Mouse (Mus musculus) midbrain, embryonic 11.5 days (tissue): ENCODE measurements around the gene Tmem109. TPM values are rescaled to one million over a fixed set of nuclear protein-coding genes. Genes with fewer than 3 reads are reported as not detected.

Source experiments
- ATAC-seq: fragments of 200-750 bp; cut with Nextera tagmentation; 2 replicates; pipeline ENCODE4 v1.8.0; 2017; ENCODE audit warnings: moderate TSS enrichment, moderate library complexity; ENCODE audit not compliant: low FRiP score
- DNase-seq: peaks from one replicate; pipeline ENCODE4 v3.0.0; 2015; ENCODE audit warnings: low spot score; ENCODE audit errors: missing footprints
- H3K27ac ChIP-seq: fragments of 300-500 bp; sonication (generic); 2 replicates; pipeline ENCODE4 v1.5.1; 2014; ENCODE audit warnings: low read depth, low read length
- H3K27me3 ChIP-seq: fragments of 300-500 bp; sonication (generic); 2 replicates; pipeline ENCODE4 v1.6.1; 2014; ENCODE audit warnings: mild to moderate bottlenecking, low read length, moderate library complexity, mixed read lengths; ENCODE audit not compliant: control insufficient read depth, insufficient read depth
- H3K36me3 ChIP-seq: fragments of 300-500 bp; sonication (generic); 2 replicates; pipeline ENCODE4 v1.6.1; 2014; ENCODE audit warnings: mild to moderate bottlenecking, low read length, moderate library complexity, mixed read lengths; ENCODE audit not compliant: control insufficient read depth, insufficient read depth
- H3K4me1 ChIP-seq: fragments of 300-500 bp; sonication (generic); 2 replicates; pipeline ENCODE4 v1.6.1; 2014; ENCODE audit warnings: low read length; ENCODE audit not compliant: control insufficient read depth, insufficient read depth
- H3K4me2 ChIP-seq: fragments of 300-500 bp; sonication (generic); 2 replicates; pipeline ENCODE4 v1.6.1; 2014; ENCODE audit warnings: mild to moderate bottlenecking, moderate library complexity
- H3K4me3 ChIP-seq: fragments of 300-500 bp; sonication (generic); 2 replicates; pipeline ENCODE4 v1.5.1; 2014; ENCODE audit warnings: low read depth, low read length
- H3K9ac ChIP-seq: fragments of 300-500 bp; sonication (generic); 2 replicates; pipeline ENCODE4 v1.6.1; 2014; ENCODE audit warnings: low read length
- H3K9me3 ChIP-seq: fragments of 300-500 bp; sonication (generic); 2 replicates; pipeline ENCODE4 v1.6.1; 2016; ENCODE audit warnings: low read length; ENCODE audit not compliant: control insufficient read depth
- WGBS: fragments of 180-500 bp; shearing (Covaris S2); extraction: QIAGEN DNeasy Blood & Tissue Kit; methylation state at CpG from one replicate; pipeline ENCODE4 v1.1.7; 2014; 5-methylcytosine and 5-hydroxymethylcytosine counted together
- polyA plus RNA-seq: library from polyadenylated mRNA; unstranded; fragments of >200 nt; fragmentation: Nextera tagmentation; extraction: Ambion mirVana; gene quantifications from 2 replicates; pipeline ENCODE4 v1.2.1, GENCODE M21; 2014

Tmem109 gene
- polyA plus RNA-seq, 1 experiment from 2014 or later: 41.2 TPM

DNA sequence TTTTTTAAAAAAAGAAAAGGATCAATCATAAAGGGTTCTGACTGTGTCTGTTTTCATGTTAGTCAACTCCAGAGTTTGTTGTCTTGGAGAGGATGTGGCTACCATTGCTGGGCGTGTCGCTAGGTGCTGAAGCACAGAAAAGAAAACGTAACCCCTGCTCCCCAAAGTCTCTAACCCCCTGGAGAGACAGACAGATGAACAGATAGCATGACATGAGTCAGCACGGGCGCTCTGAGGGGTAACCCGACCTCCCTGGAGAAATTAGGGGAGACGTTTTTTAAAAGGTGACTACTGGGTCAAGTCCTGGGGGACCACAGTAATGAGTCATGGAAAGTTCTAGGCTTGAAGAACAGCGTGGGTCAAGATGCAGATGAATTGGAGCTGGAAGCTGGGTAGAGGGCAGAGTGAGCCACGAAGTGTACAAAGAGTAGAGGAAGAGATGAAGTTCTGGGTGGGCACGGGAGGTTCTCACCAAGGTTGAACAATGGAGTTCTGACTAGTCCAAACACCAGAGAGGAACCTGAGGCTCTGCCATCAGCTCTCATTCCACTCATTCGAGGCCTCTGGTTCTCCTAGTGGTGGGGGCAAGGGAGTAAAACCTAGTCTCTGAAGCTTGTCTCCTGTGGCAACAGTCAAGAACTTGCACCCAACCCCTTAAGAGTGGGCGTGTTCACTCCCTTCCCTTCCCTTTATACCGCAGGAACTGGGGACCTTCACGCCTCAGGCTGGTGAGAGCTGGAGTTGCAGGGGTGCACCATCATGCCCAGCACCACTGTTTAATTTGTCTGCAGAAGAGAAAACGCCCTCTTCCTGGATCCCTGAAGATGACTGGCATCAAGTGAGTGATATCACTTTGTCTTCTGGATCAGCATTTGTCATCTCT is 42.5 kb downstream of the Tmem109 start, which contains the start of gene Slc15a3:
Slc15a3 (plus strand) TSS at position 718 of the 883 bp plus-strand sequence.
- no peak for ATAC-seq
- H3K36me3 ChIP-seq: no peaks in the 10 kb centered on the region
- WGBS: 83% methylated on average over 15 of the region's 15 CpGs
- no peak within 1 kb of the TSS for H3K9ac ChIP-seq
- no peaks in the 10 kb centered on the region for H3K9me3 ChIP-seq
- H3K4me3 ChIP-seq: no peak within 1 kb of the TSS
- H3K27ac ChIP-seq: no peak within 1 kb of the TSS
- peak; percentile 49 for DNase-seq
- no peaks in the 10 kb centered on the region for H3K4me1 ChIP-seq
- H3K27me3 ChIP-seq: no peaks in the 10 kb centered on the region; the same call in 1 of the 2 replicates
- H3K4me2 ChIP-seq: no peak within 1 kb of the TSS

DNA sequence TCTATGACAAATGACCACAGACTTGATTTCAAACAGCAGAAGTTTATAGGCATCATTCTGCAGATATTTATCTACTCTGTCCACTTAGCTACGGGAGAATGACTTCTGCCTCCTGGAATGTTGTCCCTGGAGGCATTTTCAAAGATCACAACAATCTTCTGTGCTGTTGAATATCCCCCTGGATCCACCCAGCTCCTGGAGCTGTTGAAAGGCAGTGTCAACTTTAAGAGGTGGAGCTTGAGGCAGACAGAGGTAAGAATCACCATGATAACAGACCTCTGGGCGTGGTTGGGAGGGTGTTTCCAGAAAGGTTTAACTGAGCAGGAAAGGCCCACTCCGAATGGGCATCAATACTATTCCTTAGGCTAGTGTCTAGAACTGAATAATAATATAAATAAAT is 46.1 kb downstream of the Tmem109 start:
- no peak overlapping the region for H3K9ac ChIP-seq
- H3K4me2 ChIP-seq: no peak overlapping the region
- no peaks in the 10 kb centered on the region for H3K36me3 ChIP-seq
- no peak overlapping the region for H3K4me3 ChIP-seq
- H3K9me3 ChIP-seq: no peaks in the 10 kb centered on the region
- ATAC-seq (no peak), DNase-seq (no peak)
- H3K27ac ChIP-seq: no peak overlapping the region
- WGBS: 65% methylated on average over 3 of the region's 3 CpGs
- no peaks in the 10 kb centered on the region for H3K27me3 ChIP-seq
- H3K4me1 ChIP-seq: no peaks in the 10 kb centered on the region

DNA sequence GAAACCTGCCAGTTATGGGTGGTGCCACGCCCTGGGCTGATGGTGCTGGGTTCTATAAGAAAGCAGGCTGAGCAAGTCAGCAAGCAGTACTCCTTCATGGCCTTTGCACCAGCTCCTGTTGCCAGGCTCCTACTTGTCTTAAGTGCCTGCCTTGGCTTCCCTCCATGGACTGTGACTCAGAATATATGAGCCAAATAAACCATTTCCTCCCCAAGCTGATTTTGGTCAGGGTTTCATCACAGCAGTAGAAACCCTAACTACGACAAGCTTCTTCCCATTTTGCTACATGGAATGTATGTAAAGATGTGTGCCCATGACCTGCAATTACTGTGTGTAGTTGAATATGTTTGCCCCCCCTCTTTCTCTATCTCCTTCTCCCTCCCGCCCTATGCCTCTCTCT is 48.2 kb downstream of the Tmem109 start:
- no peaks in the 10 kb centered on the region for H3K4me1 ChIP-seq
- 83% methylated on average over 3 of the region's 3 CpGs for WGBS
- H3K27me3 ChIP-seq: no peaks in the 10 kb centered on the region
- no peak overlapping the region for H3K4me2 ChIP-seq
- no peak overlapping the region for H3K4me3 ChIP-seq
- H3K27ac ChIP-seq: no peak overlapping the region
- H3K9me3 ChIP-seq: no peaks in the 10 kb centered on the region
- ATAC-seq: no peak
- no peak overlapping the region for H3K9ac ChIP-seq
- no peak for DNase-seq
- H3K36me3 ChIP-seq: no peaks in the 10 kb centered on the region

DNA sequence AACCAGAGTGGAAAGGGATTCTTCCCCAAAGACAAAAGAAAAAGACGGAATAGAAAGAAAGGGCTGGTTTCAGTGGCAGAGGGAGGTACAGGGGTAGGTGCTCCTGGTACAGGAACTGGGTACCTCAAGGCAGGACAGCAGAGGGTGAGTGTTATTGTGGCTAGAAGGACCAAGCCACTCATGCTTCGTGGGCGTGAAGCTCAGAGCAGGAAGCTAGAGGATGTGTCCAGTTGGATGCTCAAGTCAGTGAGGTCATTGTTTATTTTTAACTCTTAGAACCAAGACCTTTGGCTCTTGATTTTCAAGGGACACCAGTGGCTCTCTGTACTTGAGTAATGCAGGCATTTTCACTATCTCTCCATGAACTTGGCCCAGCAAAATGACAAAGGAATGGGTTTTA is 49.8 kb downstream of the Tmem109 start:
- no peak for ATAC-seq
- no peaks in the 10 kb centered on the region for H3K4me1 ChIP-seq
- H3K4me2 ChIP-seq: no peak overlapping the region
- no peak overlapping the region for H3K9ac ChIP-seq
- WGBS: 90% methylated on average over 3 of the region's 3 CpGs
- no peaks in the 10 kb centered on the region for H3K9me3 ChIP-seq
- DNase-seq: no peak
- H3K36me3 ChIP-seq: no peaks in the 10 kb centered on the region
- no peaks in the 10 kb centered on the region for H3K27me3 ChIP-seq
- no peak overlapping the region for H3K4me3 ChIP-seq
- no peak overlapping the region for H3K27ac ChIP-seq

DNA sequence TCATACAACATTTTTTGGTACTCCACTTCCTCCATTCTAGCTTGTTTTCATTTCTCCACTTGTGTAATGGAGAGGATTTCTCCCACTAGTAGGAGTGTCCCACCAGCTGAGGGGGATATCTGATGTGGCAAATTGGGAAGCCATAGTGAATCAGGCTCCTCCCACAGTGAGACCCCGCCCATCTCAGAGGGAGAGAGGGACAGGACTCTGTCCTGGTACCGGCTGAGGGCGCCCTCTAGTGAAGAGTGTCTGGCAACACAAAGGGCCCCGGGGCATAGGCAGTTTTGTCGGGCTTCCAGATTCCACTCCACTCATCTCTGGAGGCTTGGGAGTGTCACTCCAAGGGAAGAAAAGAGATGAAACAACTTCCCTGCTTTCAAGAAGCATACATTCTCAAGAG is 50.4 kb downstream of the Tmem109 start:
- no peaks in the 10 kb centered on the region for H3K9me3 ChIP-seq
- no peaks in the 10 kb centered on the region for H3K36me3 ChIP-seq
- H3K4me3 ChIP-seq: no peak overlapping the region
- peak; percentile 59 for ATAC-seq
- no peak overlapping the region for H3K4me2 ChIP-seq
- no peaks in the 10 kb centered on the region for H3K27me3 ChIP-seq
- no peaks in the 10 kb centered on the region for H3K4me1 ChIP-seq
- H3K27ac ChIP-seq: no peak overlapping the region
- 12% methylated on average over 5 of the region's 5 CpGs for WGBS
- H3K9ac ChIP-seq: no peak overlapping the region
- peak; percentile 89 for DNase-seq

DNA sequence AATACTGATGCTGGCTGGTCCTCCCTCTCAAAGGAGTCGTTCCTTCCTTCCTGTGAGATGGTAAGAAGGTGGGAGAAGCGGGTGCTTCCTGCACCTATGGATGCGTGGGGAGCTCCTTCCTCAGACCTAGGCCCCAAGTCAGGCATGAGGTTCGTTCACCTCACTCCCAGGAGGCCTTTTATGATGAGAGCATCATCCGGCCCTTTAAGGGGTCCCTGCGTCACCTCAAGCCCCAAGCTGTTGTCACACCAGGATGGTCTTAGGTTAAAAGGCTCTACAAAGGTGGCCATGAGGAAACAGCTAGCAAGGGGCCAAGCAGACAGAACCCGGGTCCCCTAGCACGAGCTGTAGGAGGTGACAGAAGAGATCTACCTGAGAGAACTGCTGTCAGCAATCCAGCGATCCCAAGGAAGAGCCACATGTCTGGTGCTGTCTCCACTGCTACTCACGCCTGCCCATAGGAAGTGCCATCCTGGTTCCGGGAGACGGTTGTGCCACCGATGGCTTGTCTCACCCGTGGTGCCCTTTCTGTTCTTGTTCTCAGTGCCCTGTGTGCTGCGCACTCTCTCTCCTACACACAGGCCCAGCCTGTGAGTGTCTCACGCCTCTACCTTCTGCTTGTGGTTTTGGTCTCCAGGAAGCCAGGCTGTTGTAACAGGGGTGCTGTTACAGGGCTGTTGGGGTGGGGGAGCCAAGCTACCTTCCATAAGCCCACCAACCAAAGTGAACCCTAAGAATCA is 52.2 kb downstream of the Tmem109 start, which contains the start of gene Cd6:
Cd6 (minus strand) TSS at position 623 of the 740 bp plus-strand sequence.
- Histone ChIP-seq H3K27me3 (no peaks in the 10 kb centered on the region), H3K9ac (no peak within 1 kb of the TSS), H3K4me3 (no peak within 1 kb of the TSS), H3K36me3 (no peaks in the 10 kb centered on the region), H3K4me1 (0 out of 2 replicates have a peak, but pooled peaks cover 2% of the 10 kb centered on the region), H3K27ac (no peak within 1 kb of the TSS), H3K4me2 (no peak within 1 kb of the TSS), H3K9me3 (no peaks in the 10 kb centered on the region)
- 89% methylated on average over 16 of the region's 16 CpGs for whole genome bisulfite sequencing
- no peak for ATAC-seq
- DNase-seq: no peak

DNA sequence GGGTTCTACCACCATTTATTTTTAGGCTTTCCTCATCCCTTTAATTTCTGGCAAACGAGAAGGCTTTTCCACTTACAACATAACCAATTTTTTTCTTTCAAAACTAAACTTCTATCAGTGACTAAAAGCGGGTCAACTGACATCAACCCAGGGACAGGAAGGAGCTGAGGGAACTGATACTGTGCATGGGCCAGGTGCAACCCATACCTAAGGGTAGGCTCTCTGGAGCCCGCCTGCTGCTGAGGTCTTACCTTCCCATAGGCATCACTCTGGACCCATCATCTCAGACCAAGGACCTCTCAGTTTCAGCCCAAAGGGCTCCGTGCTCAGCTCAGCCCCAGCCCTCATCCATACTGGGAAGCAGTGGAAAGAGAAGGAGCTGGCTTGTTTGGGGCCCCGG is 53.5 kb downstream of the Tmem109 start:
- no peak overlapping the region for H3K4me3 ChIP-seq
- 90% methylated on average over 5 of the region's 5 CpGs for WGBS
- 0 out of 2 replicates have a peak, but pooled peaks cover 2% of the 10 kb centered on the region for H3K4me1 ChIP-seq
- H3K27me3 ChIP-seq: no peaks in the 10 kb centered on the region
- no peak overlapping the region for H3K4me2 ChIP-seq
- H3K9ac ChIP-seq: no peak overlapping the region
- H3K9me3 ChIP-seq: no peaks in the 10 kb centered on the region
- no peaks in the 10 kb centered on the region for H3K36me3 ChIP-seq
- H3K27ac ChIP-seq: no peak overlapping the region
- DNase-seq (no peak), ATAC-seq (no peak)

DNA sequence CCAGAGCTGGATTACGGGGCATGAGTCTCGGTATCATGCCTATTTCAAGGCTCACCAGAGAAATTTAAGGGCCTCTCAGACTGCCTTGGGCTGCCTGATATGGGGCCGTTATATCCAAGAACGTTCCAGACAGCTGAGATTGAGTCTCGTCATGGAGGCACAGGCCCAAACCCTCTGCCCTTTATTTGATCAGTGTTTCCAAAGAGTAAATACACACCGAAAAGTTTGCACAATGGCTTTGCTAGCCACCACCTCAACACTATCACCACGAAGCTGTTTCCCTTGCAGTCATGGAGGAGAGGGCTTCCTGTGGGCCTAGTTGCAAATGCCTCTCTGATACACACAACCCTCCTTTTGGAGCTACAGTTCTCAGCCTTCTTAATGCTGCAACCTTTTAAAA is 57.7 kb downstream of the Tmem109 start:
- no peak for ATAC-seq
- no peak overlapping the region for H3K27ac ChIP-seq
- WGBS: 86% methylated on average over 7 of the region's 7 CpGs

DNA sequence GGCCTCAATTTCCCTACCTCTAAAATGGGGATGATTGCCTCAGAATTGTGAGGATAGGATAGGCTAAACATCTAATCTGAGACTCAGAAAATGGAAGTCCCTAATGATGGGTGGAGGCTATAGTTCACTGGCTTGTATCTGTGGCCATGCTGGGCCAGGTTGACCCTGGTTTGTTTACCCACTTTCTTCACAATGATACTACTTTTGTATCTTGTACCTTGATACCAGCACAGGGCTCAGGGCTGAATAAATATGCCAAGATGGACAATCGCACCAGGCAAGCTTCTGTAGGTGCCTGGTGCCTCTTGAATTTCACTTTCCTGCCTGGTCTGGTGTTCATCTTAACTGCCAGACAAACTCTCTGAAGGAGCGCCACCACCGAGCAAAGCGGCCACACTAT is 59.3 kb downstream of the Tmem109 start:
- H3K4me2 ChIP-seq: no peak overlapping the region
- WGBS: 96% methylated on average over 4 of the region's 4 CpGs
- no peak overlapping the region for H3K27ac ChIP-seq
- DNase-seq (no peak), ATAC-seq (no peak)
- H3K9me3 ChIP-seq: no peaks in the 10 kb centered on the region
- no peak overlapping the region for H3K4me3 ChIP-seq
- peaks cover 2% of the 10 kb centered on the region; the same call in 1 of the 2 replicates for H3K4me1 ChIP-seq
- no peak overlapping the region for H3K9ac ChIP-seq
- no peaks in the 10 kb centered on the region for H3K27me3 ChIP-seq
- no peaks in the 10 kb centered on the region for H3K36me3 ChIP-seq

More for the DNA sequence above, 57.7 kb downstream of the Tmem109 start:
- Histone ChIP-seq H3K4me3 (no peak overlapping the region), H3K36me3 (no peaks in the 10 kb centered on the region), H3K9me3 (no peaks in the 10 kb centered on the region), H3K4me1 (0 out of 2 replicates have a peak, but pooled peaks cover 2% of the 10 kb centered on the region), H3K9ac (no peak overlapping the region), H3K4me2 (no peak overlapping the region), H3K27me3 (no peaks in the 10 kb centered on the region)
- no peak for DNase-seq
